Mouse (Mus musculus): ENCODE measurements at regions not wholly inside any gene's neighbourhood (a gene's known extent, or its start where the extent isn't known, plus 50 kb on each side); places are given as distances from the start of the nearest gene placed in this dataset.

DNA sequence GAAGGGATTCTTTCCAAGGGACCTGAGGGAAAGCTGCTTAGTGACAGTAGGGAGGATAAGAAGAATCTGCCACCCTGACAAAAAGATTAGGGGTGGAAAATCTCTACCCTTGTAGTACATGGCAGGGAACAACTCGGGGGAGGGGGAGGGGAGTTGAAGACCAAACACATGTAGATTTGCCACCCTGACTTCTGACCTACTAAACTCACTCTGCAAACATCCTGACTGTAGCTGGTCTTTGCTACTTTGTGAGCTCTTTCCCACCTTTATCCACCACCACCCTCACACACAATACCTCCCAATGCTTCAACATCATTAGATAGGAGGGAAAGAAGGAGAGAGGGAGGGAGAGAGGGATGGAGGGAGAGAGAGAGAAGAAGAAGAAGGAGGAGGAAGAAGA lies 140.4 kb upstream of the BC052040 start:
- TF ChIP-seq CTCF (IDR thresholded peaks at IDR 0.05; ENCODE audit: control insufficient read depth, insufficient read depth, insufficient read length), result no peak
- TF ChIP-seq USF1 (IDR thresholded peaks at IDR 0.05; ENCODE audit: low read depth), result no peak
- no peak for TF ChIP-seq MYOG (IDR thresholded peaks at IDR 0.05; ENCODE audit: control insufficient read depth, extremely low read depth, insufficient read length)
- no peak for TF ChIP-seq MAX (IDR thresholded peaks at IDR 0.05)
- TF ChIP-seq MYOD1 (IDR thresholded peaks at IDR 0.05; ENCODE audit: control insufficient read depth, insufficient read length, low read depth), result no peak
- TF ChIP-seq FOSL1 (IDR thresholded peaks at IDR 0.05; ENCODE audit: insufficient read depth, low read length, poor library complexity, severe bottlenecking), result no peak

Measured in C2C12 (cell line).